Mouse (Mus musculus) C2C12 (cell line): ENCODE measurements around the gene Btbd1. TPM values are rescaled to one million over a fixed set of nuclear protein-coding genes. Genes with fewer than 3 reads are reported as not detected.

Source experiments
- H3K27me3 ChIP-seq: one replicate; pipeline ENCODE4 v1.6.1; 2011; ENCODE audit not compliant: control insufficient read depth, insufficient read depth, insufficient read length
- H3K36me3 ChIP-seq: one replicate; pipeline ENCODE4 v1.6.1; 2011; ENCODE audit not compliant: control insufficient read depth, insufficient read depth
- H3K4me3 ChIP-seq: one replicate; pipeline ENCODE4 v1.5.1; 2011; ENCODE audit warnings: mild to moderate bottlenecking, control low read depth; ENCODE audit not compliant: poor library complexity, insufficient read depth, severe bottlenecking
- H3K79me2 ChIP-seq: one replicate; pipeline ENCODE4 v1.6.1; 2011; ENCODE audit not compliant: control insufficient read depth, insufficient read depth
- H3K79me3 ChIP-seq: one replicate; pipeline ENCODE4 v1.6.1; 2011; ENCODE audit warnings: low read depth, control low read depth
- H3ac ChIP-seq: one replicate; pipeline ENCODE3; 2011; ENCODE audit warnings: low read depth; ENCODE audit not compliant: control insufficient read depth, insufficient read length
- CEBPB ChIP-seq: IDR thresholded peaks from one replicate; pipeline ENCODE4 v1.6.1; 2011; ENCODE audit warnings: low read depth, mild to moderate bottlenecking, control low read depth, moderate library complexity
- CTCF ChIP-seq: IDR thresholded peaks from one replicate; pipeline ENCODE4 v1.5.1; 2011; ENCODE audit not compliant: control insufficient read depth, insufficient read depth, insufficient read length
- FOSL1 ChIP-seq: IDR thresholded peaks from one replicate; pipeline ENCODE4 v1.8.0; 2011; ENCODE audit warnings: mild to moderate bottlenecking, low read length; ENCODE audit not compliant: poor library complexity, insufficient read depth, severe bottlenecking
- MAX ChIP-seq: IDR thresholded peaks from one replicate; pipeline ENCODE4 v1.6.1; 2011; ENCODE audit warnings: mild to moderate bottlenecking, control low read depth
- MYOD1 ChIP-seq: IDR thresholded peaks from one replicate; pipeline ENCODE4 v1.6.1; 2011; ENCODE audit warnings: low read depth; ENCODE audit not compliant: control insufficient read depth, insufficient read length
- MYOG ChIP-seq: IDR thresholded peaks from one replicate; pipeline ENCODE4 v1.6.1; 2011; ENCODE audit not compliant: control insufficient read depth, insufficient read length; ENCODE audit errors: extremely low read depth
- USF1 ChIP-seq: IDR thresholded peaks from one replicate; pipeline ENCODE4 v1.6.1; 2011; ENCODE audit warnings: low read depth, mild to moderate bottlenecking, control low read depth, moderate library complexity
- polyA plus RNA-seq: library from polyadenylated mRNA; unstranded; fragments of >200 nt; fragmentation: generic; extraction: Trizol; gene quantifications from one replicate; pipeline ENCODE4 v1.2.1, GENCODE M21; 2012; ENCODE audit warnings: missing spikeins

The Btbd1 gene
- polyA plus RNA-seq, 1 experiment, result 35.6 TPM

- Histone ChIP-seq H3K79me3 (no peaks in the 10 kb centered on the region), H3K79me2 (no peaks in the 10 kb centered on the region), H3K27me3 (peaks cover 3% of the 10 kb centered on the region), H3ac (no peak overlapping the region), H3K4me3 (no peak overlapping the region), H3K36me3 (no peaks in the 10 kb centered on the region)
- no peak for TF ChIP-seq USF1
- TF ChIP-seq MAX, result no peak
- no peak for TF ChIP-seq FOSL1
- no peak for TF ChIP-seq CEBPB
- TF ChIP-seq MYOD1, result no peak
- TF ChIP-seq MYOG, result no peak
- TF ChIP-seq CTCF, result no peak
Measured at GRCm38 (mm10) chr7:81867231-81867930, 38.1 kb upstream of the Btbd1 start.

GRCm38 (mm10) chr7:81865937-81866336 is 36.7 kb upstream of the Btbd1 start:
- H3K27me3 ChIP-seq, result peaks cover 5% of the 10 kb centered on the region
- H3K36me3 ChIP-seq, result no peaks in the 10 kb centered on the region
- H3K79me3 ChIP-seq, result no peaks in the 10 kb centered on the region
- H3K4me3 ChIP-seq, result no peak overlapping the region
- no peak overlapping the region for H3ac ChIP-seq
- no peaks in the 10 kb centered on the region for H3K79me2 ChIP-seq
- TF ChIP-seq CEBPB, result no peak
- no peak for TF ChIP-seq CTCF
- TF ChIP-seq USF1, result no peak
- TF ChIP-seq MYOD1, result no peak
- no peak for TF ChIP-seq FOSL1
- TF ChIP-seq MAX, result no peak
- no peak for TF ChIP-seq MYOG

- Histone ChIP-seq H3K36me3 (no peaks in the 10 kb centered on the region), H3ac (no peak overlapping the region), H3K27me3 (peaks cover 11% of the 10 kb centered on the region), H3K79me3 (no peaks in the 10 kb centered on the region), H3K4me3 (no peak overlapping the region), H3K79me2 (no peaks in the 10 kb centered on the region)
- TF ChIP-seq CEBPB, result no peak
- TF ChIP-seq FOSL1, result no peak
- TF ChIP-seq USF1, result no peak
- TF ChIP-seq CTCF, result no peak
- TF ChIP-seq MAX, result no peak
- no peak for TF ChIP-seq MYOG
- no peak for TF ChIP-seq MYOD1
Measured at GRCm38 (mm10) chr7:81864552-81864951, 35.3 kb upstream of the Btbd1 start.

GRCm38 (mm10) chr7:81862587-81863583 is 33.7 kb upstream of the Btbd1 start:
- Histone ChIP-seq H3K27me3 (peaks cover 28% of the 10 kb centered on the region), H3K36me3 (no peaks in the 10 kb centered on the region), H3ac (no peak overlapping the region), H3K4me3 (no peak overlapping the region), H3K79me3 (no peaks in the 10 kb centered on the region), H3K79me2 (no peaks in the 10 kb centered on the region)
- TF ChIP-seq MYOD1 (no peak), CTCF (no peak), MAX (no peak), CEBPB (no peak), MYOG (no peak), USF1 (no peak), FOSL1 (no peak)

- no peaks in the 10 kb centered on the region for H3K79me3 ChIP-seq
- H3ac ChIP-seq, result no peak overlapping the region
- no peak overlapping the region for H3K4me3 ChIP-seq
- TF ChIP-seq USF1 (no peak), CEBPB (no peak), FOSL1 (no peak), MYOG (no peak), CTCF (no peak), MAX (no peak), MYOD1 (no peak)
- H3K27me3 ChIP-seq, result peaks cover 35% of the 10 kb centered on the region
- H3K79me2 ChIP-seq, result no peaks in the 10 kb centered on the region
- no peaks in the 10 kb centered on the region for H3K36me3 ChIP-seq
Measured at GRCm38 (mm10) chr7:81861921-81862320, 32.7 kb upstream of the Btbd1 start.
